Mouse (Mus musculus) bone marrow, adult 2 months (tissue): ENCODE measurements around the gene Olfml1. TPM values are rescaled to one million over a fixed set of nuclear protein-coding genes. Genes with fewer than 3 reads are reported as not detected.

ENCODE experiments used
- H3K27ac ChIP-seq: fragments of 200-500 bp; 2 replicates; pipeline ENCODE4 v1.5.1; 2012; ENCODE audit warnings: low read depth, mild to moderate bottlenecking, control low read depth, inconsistent platforms, low read length; ENCODE audit not compliant: control insufficient read depth, poor library complexity, insufficient read depth
- H3K4me1 ChIP-seq: fragments of 200-500 bp; 2 replicates; pipeline ENCODE4 v1.6.1; 2011; ENCODE audit warnings: low read length; ENCODE audit not compliant: control insufficient read depth, insufficient read depth
- H3K4me3 ChIP-seq: fragments of 200-500 bp; replicated peaks from 2 replicates; pipeline ENCODE3; 2011; ENCODE audit warnings: mild to moderate bottlenecking, low read depth, low read length, control low read depth; ENCODE audit not compliant: control insufficient read depth
- CTCF ChIP-seq: fragments of 200-500 bp; IDR thresholded peaks from 2 replicates; pipeline ENCODE4 v1.5.1; 2011; ENCODE audit warnings: low read length, control low read depth; ENCODE audit not compliant: control insufficient read depth, insufficient read depth
- POLR2A ChIP-seq: fragments of 200-500 bp; IDR thresholded peaks from 2 replicates; pipeline ENCODE4 v1.6.1; 2011; ENCODE audit warnings: low read depth, mild to moderate bottlenecking, control low read depth, low read length, borderline replicate concordance; ENCODE audit not compliant: control insufficient read depth
- WGBS: fragments of 180-500 bp; shearing (Covaris S2); methylation state at CpG from one replicate; pipeline ENCODE4 v1.1.7; 2018; 5-methylcytosine and 5-hydroxymethylcytosine counted together
- polyA plus RNA-seq: library from polyadenylated mRNA; stranded (reverse); fragments of >200 nt; gene quantifications from 2 replicates; pipeline ENCODE4 v1.2.4, GENCODE M21; 2011; ENCODE audit warnings: low replicate concordance; ENCODE audit not compliant: missing spikeins, insufficient read depth, insufficient read length

The Olfml1 gene
- polyA plus RNA-seq, 1 experiment: not detected

DNA sequence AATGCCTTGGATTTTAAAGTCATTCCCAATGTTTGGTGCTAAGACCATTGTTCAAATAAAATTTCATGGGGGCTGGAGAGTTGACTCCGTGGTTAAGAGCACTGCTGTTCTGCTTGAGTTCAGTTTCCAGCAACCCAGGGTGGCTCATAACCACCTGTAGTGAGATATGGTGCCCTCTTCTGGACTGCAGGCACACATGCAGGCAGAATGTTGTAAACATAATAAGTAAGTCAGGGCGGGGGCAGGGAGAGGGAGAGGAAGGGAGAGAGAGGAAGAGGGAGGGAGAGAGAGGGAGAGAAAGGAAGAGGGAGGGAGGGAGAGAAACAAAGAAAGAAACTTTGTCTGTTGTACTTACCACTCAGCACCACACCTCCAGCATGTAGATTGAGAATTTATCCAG, 6.6 kb downstream of the Olfml1 start:
- TF ChIP-seq POLR2A: no peak
- peak; percentile 34; the same call in 1 of the 2 replicates for TF ChIP-seq CTCF
- 67% methylated on average over 2 of the region's 2 CpGs for WGBS
- no peaks in the 10 kb centered on the region for H3K4me1 ChIP-seq

DNA sequence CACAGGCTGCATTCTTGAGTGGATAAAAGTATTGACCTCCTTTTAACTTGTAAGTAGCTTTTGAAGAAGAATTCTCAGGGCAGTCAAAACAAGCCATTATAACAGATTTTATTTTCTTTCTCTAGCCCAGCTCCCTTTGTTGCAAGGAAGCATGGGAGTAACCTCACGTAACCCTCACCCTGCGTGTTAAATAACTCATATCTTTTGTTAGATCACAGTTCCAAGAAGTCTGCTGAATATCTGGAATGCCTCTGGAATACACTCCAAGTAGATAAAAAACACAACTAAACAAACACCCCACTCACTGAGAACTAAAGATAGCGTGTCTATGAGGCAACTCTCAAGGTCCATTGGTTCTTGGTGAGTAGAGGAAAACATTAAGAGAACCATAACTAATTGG, 7.0 kb downstream of the Olfml1 start:
- H3K4me1 ChIP-seq: no peaks in the 10 kb centered on the region
- WGBS: 78% methylated on average over 3 of the region's 3 CpGs
- no peak overlapping the region for H3K27ac ChIP-seq
- no peak overlapping the region for H3K4me3 ChIP-seq
- TF ChIP-seq POLR2A (no peak), CTCF (no peak)

More for the DNA sequence above, 6.6 kb downstream of the Olfml1 start:
- Histone ChIP-seq H3K27ac (no peak overlapping the region), H3K4me3 (no peak overlapping the region)

DNA sequence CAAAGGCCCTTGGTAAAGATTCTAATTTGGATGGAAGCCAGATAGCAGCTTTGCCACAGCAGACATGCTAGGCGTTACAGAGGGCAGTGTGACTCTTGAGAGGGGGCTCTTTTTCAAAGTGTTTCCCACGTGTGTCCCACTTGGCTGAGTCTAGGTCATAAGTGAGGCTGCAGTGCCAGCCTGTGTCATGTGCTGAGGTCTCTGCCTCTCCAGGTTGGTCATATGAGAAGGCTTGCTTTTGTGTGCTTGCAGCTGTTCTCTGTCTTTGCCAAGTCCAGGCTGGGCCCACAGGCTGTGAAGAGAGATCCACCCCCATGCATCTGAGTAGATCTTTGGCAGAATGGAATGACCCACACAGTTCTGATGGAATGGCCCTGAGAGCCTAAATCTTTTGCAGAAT, 25.4 kb downstream of the Olfml1 start:
- Histone ChIP-seq H3K4me1 (no peaks in the 10 kb centered on the region; the same call in 1 of the 2 replicates), H3K4me3 (no peak overlapping the region), H3K27ac (no peak overlapping the region)
- TF ChIP-seq POLR2A: no peak
- TF ChIP-seq CTCF: no peak
- WGBS: 55% methylated on average over 2 of the region's 2 CpGs

DNA sequence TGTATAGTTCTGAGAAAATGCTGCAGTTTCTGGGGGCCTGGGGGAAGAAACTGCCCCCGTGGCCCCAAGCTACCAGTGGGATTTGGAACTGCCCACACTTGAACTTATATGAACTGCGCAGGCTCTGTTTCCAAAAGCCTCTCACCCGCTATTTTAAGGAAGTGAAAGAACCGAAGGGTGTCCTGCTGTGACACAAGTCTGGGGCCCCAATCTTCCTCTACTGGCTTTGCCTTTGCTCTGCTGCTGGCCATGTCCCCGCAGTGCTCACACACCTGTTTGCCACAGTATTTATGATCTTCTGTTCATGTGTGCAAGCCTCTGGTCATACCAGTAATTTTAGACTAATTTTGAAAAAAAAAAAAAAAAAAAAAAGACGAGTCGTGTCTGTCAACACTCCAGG, 26.7 kb downstream of the Olfml1 start:
- WGBS: 1% methylated on average over 7 of the region's 7 CpGs
- Histone ChIP-seq H3K4me1 (no peaks in the 10 kb centered on the region; the same call in 1 of the 2 replicates), H3K4me3 (peak overlapping the region; percentile 80), H3K27ac (peak overlapping the region; percentile 91)
- no peak for TF ChIP-seq POLR2A
- TF ChIP-seq CTCF: no peak

DNA sequence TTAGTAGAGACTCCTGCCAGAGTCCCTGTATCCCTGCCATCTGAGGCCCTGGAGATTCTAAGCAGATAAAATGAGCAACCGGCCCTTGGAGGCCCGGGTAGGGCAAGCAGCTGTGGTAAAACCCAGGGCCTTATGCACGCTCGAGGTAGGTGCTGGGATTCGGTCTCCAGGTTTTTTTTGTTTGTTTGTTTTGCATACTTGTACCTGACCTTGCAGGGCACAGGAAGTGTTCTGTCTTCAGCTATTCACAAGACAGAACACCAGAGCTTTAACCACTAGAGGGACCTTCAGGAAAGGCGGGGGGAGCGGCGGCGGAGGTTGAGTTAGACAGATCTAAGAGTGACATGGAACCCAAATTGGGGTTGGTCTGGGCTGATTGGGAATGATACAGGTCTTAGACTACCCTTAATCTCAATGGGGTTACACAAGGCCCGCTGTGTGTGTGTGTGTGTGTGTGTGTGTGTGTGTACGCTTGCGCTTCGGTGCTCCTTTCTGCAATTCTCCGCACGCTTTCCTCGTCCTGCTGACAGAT, 27.1 kb downstream of the Olfml1 start:
- H3K27ac ChIP-seq: peak overlapping the region; percentile 91
- peak overlapping the region; percentile 80 for H3K4me3 ChIP-seq
- WGBS: under 1% methylated on average over 16 of the region's 16 CpGs
- H3K4me1 ChIP-seq: no peaks in the 10 kb centered on the region; the same call in 1 of the 2 replicates
- no peak for TF ChIP-seq POLR2A
- TF ChIP-seq CTCF: peak; percentile 29; the same call in 1 of the 2 replicates

DNA sequence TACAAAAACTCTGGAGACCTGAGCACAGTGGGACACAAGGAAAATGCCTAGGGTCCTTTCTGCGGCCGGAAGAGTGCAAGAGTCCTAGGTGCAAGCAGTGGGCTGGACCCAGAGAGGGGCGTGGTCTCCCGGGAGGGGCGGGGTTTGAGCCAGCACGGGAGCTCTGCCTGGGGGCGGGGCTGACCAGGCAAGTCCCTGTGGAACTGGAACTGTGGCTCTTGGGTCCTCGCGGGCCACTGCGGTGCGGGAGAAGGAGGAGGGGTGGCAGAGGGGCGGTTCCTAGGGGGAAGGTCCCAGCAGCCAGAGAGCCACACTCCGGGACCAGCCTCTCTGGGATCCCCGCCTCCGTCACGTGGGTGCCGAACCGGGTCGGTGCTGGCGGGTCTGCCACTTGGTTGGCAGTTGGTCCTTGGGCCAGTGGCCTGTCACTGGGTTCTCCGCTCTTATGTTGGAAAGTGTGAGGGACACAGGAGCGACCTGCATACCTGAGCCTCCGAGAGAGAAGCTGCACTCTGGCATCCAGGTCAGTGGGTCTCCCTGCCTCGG, 27.7 kb downstream of the Olfml1 start, which contains the start of gene Ppfibp2:
Gene Ppfibp2 (plus strand): TSS at position 351 of the 546 bp plus-strand sequence.
- Histone ChIP-seq H3K4me1 (no peaks in the 10 kb centered on the region; the same call in 1 of the 2 replicates), H3K4me3 (peak within 1 kb of the TSS; percentile 80), H3K27ac (peak within 1 kb of the TSS; percentile 91)
- TF ChIP-seq POLR2A (peak; percentile 42; the same call in 1 of the 2 replicates), CTCF (no peak)
- 1% methylated on average over 24 of the region's 24 CpGs for WGBS

DNA sequence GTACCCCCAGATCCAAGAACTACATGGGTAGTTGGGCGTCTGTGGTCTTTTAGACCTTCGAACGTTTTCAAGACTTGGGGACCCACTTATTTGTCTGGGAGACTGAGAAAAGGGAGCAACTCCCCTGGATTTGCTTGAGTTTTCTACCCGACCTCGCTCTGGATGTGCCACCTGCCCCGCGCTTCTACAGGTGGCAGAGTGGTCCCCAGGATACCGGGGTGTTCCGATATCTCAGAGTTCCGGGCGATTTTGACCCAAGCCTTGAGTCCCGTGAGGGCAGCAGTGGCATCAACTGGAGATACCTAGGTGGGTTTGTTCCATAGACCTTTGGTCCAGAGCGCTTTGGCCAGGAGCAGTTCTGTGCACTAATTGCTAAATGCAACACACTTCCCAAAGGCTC, 28.2 kb downstream of the Olfml1 start:
- Histone ChIP-seq H3K4me1 (no peaks in the 10 kb centered on the region; the same call in 1 of the 2 replicates), H3K27ac (no peak overlapping the region), H3K4me3 (peak overlapping the region; percentile 80)
- no peak for TF ChIP-seq POLR2A
- no peak for TF ChIP-seq CTCF
- WGBS: 14% methylated on average over 13 of the region's 13 CpGs

DNA sequence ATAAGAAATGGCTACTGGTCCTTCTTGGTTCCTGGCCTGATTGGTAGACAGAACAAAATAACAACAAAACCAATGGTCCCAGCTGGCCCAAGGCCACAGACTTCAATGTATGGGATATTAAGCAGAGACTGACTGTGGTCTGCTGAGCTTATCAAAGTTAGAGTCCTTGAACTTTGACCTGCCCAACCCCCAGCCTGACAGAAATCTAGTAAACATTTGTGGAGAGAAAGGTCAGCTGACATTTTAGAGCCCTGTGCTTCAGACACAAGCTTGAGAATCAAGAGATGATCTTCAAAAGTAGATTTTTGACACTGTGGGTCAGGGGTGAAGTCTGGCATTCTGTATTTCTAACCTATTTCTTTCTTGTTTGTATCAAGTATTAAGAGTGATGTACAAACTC, 29.5 kb downstream of the Olfml1 start:
- Histone ChIP-seq H3K4me3 (no peak overlapping the region), H3K27ac (no peak overlapping the region), H3K4me1 (no peaks in the 10 kb centered on the region; the same call in 1 of the 2 replicates)
- TF ChIP-seq POLR2A (no peak), CTCF (no peak)
